Mouse (Mus musculus) mouse trophoblast stem cell (cell line): ENCODE results near the gene Ints11.

Source experiments
- in situ Hi-C, 2 experiments: fragments of 300-500 bp; cut with MseI, MboI; formaldehyde crosslinking; loops; 2 replicates in 1 of 2; 3 replicates in 1 of 2; pipeline ENCODE4 v1.15.1; 2025

Ints11 gene

GRCm38 (mm10) chr4:155848434-155849095 is 20.8 kb upstream of the Ints11 start:
- in situ Hi-C loops = no loop called here

GRCm38 (mm10) chr4:155849391-155849790 is 20.0 kb upstream of the Ints11 start:
- in situ Hi-C loops = no loop called here

- in situ Hi-C loops = no loop called here
Observed at GRCm38 (mm10) chr4:155849792-155850451, 19.4 kb upstream of the Ints11 start.

GRCm38 (mm10) chr4:155851368-155851767 is 18.0 kb upstream of the Ints11 start:
- in situ Hi-C loops = no loop called here

GRCm38 (mm10) chr4:155851951-155852411 is 17.4 kb upstream of the Ints11 start:
- in situ Hi-C loops = no loop called here

- in situ Hi-C loops = no loop called here
Observed at GRCm38 (mm10) chr4:155853421-155853820, 15.9 kb upstream of the Ints11 start.

GRCm38 (mm10) chr4:155854991-155855390 is 14.4 kb upstream of the Ints11 start:
- in situ Hi-C loops = no loop called here

- in situ Hi-C loops = no loop called here
Observed at GRCm38 (mm10) chr4:155856071-155856470, 13.3 kb upstream of the Ints11 start.

- in situ Hi-C loops = no loop called here
Observed at GRCm38 (mm10) chr4:155856881-155857280, 12.5 kb upstream of the Ints11 start.

- in situ Hi-C loops = no loop called here
Observed at GRCm38 (mm10) chr4:155859318-155859717, 10.0 kb upstream of the Ints11 start.

GRCm38 (mm10) chr4:155861787-155862186 is 7.6 kb upstream of the Ints11 start:
- in situ Hi-C loops = no loop called here

GRCm38 (mm10) chr4:155863001-155863400 is 6.3 kb upstream of the Ints11 start, which contains the start of gene Tas1r3:
TSS of gene Tas1r3 (minus strand) at chr4:155863362.
- in situ Hi-C loops = no loop called here

- in situ Hi-C loops = no loop called here
Observed at GRCm38 (mm10) chr4:155868614-155869298, 590 bp upstream of the Ints11 start.

- in situ Hi-C loops = no loop called here
Observed at GRCm38 (mm10) chr4:155871404-155871803, 2.1 kb downstream of the Ints11 start.

GRCm38 (mm10) chr4:155883587-155883986 is 14.2 kb downstream of the Ints11 start:
- in situ Hi-C loops = no loop called here

- in situ Hi-C loops = no loop called here
Observed at GRCm38 (mm10) chr4:155886330-155886729, 17.0 kb downstream of the Ints11 start.

- in situ Hi-C loops = no loop called here
Observed at GRCm38 (mm10) chr4:155887674-155888073, 18.3 kb downstream of the Ints11 start.

GRCm38 (mm10) chr4:155888181-155888580 is 18.8 kb downstream of the Ints11 start:
- in situ Hi-C loops = no loop called here

GRCm38 (mm10) chr4:155889316-155889715 is 20.0 kb downstream of the Ints11 start:
- in situ Hi-C loops = no loop called here

- in situ Hi-C loops = no loop called here
Observed at GRCm38 (mm10) chr4:155891011-155891471, 21.7 kb downstream of the Ints11 start.

- in situ Hi-C loops = no loop called here
Observed at GRCm38 (mm10) chr4:155891551-155892001, 22.2 kb downstream of the Ints11 start, which contains the start of the genes Pusl1 and Acap3. TSS of gene Pusl1 (minus strand) at chr4:155891781. TSS of gene Acap3 (plus strand) at chr4:155891822.

GRCm38 (mm10) chr4:155892017-155892416 is 22.7 kb downstream of the Ints11 start:
- in situ Hi-C loops = no loop called here
